Mouse (Mus musculus) MEL-GATA-1-ER (cell line): ENCODE results near the gene Jhy.

Experiments
- DNase-seq: peaks from one replicate; pipeline ENCODE4 v3.0.0-alpha.2; 2012; ENCODE audit warnings: low read depth; ENCODE audit errors: extremely low read depth

The Jhy gene

GRCm38 (mm10) chr9:40963586-40964417 is at the start of gene Jhy:
TSS of gene Jhy (minus strand) at chr9:40964118.
- no peak for DNase-seq

- no peak for DNase-seq
These were observed 48.5 kb upstream of the Jhy start for GRCm38 (mm10) chr9:41012456-41012855.

- DNase-seq: no peak
These were observed 47.9 kb upstream of the Jhy start for GRCm38 (mm10) chr9:41011512-41012436.

GRCm38 (mm10) chr9:41007785-41008184 is 43.9 kb upstream of the Jhy start:
- no peak for DNase-seq

GRCm38 (mm10) chr9:41004415-41004814 is 40.5 kb upstream of the Jhy start, which contains the start of gene Crtam:
TSS of gene Crtam (minus strand) at chr9:41004628.
- DNase-seq: no peak

GRCm38 (mm10) chr9:40997116-40997779 is 33.3 kb upstream of the Jhy start:
- DNase-seq: no peak

- DNase-seq: no peak
These were observed 30.2 kb upstream of the Jhy start for GRCm38 (mm10) chr9:40994075-40994474.

GRCm38 (mm10) chr9:40991511-40991910 is 27.6 kb upstream of the Jhy start:
- no peak for DNase-seq

- DNase-seq: peak; percentile 36
These were observed 26.1 kb upstream of the Jhy start for GRCm38 (mm10) chr9:40989940-40990588.

- no peak for DNase-seq
These were observed 20.4 kb upstream of the Jhy start for GRCm38 (mm10) chr9:40984313-40984712.

- DNase-seq: no peak
These were observed 19.8 kb upstream of the Jhy start for GRCm38 (mm10) chr9:40983758-40984157.

- DNase-seq: peak; percentile 16
These were observed 18.6 kb upstream of the Jhy start for GRCm38 (mm10) chr9:40982480-40982879.

GRCm38 (mm10) chr9:40974042-40974801 is 10.3 kb upstream of the Jhy start:
- no peak for DNase-seq

- DNase-seq: no peak
These were observed 448 bp upstream of the Jhy start for GRCm38 (mm10) chr9:40964418-40964714.

GRCm38 (mm10) chr9:40961401-40961800 is 2.5 kb downstream of the Jhy start:
- no peak for DNase-seq

GRCm38 (mm10) chr9:40949039-40949615 is 14.8 kb downstream of the Jhy start:
- DNase-seq: no peak

- DNase-seq: no peak
These were observed 15.4 kb downstream of the Jhy start for GRCm38 (mm10) chr9:40948473-40948872.

- no peak for DNase-seq
These were observed 16.8 kb downstream of the Jhy start for GRCm38 (mm10) chr9:40947131-40947530.

GRCm38 (mm10) chr9:40937425-40937824 is 26.5 kb downstream of the Jhy start:
- DNase-seq: no peak

- DNase-seq: no peak
These were observed 30.6 kb downstream of the Jhy start for GRCm38 (mm10) chr9:40933323-40933722.
